In genomic region chr9:43440959-43441510, GRCm38 (mm10) we compare ENCODE assay signal across 22 mouse cellular contexts.
DNase-seq lines count a peak whose midpoint lies in the region; ATAC-seq and TF ChIP-seq lines count a peak whose summit lies in the region.
"Had no signal": no experiment of that assay in that cellular context is flagged by ENCODE, and none has a peak within 500 bp of the region (broad histone marks: within the 10 kb centered on the region; RNA-seq: fewer than 3 reads in every experiment).

No protein-coding gene starts in this region.

- 33% methylated on average over 5 of the region's 5 CpGs for WGBS in forebrain, embryonic 14.5 days
- WGBS in forebrain, embryonic 15.5 days = 36% methylated on average over 5 of the region's 5 CpGs
- WGBS in midbrain, embryonic 14.5 days = 53% methylated on average over 5 of the region's 5 CpGs

- H3K27ac ChIP-seq in forebrain, embryonic 14.5 days (ENCODE audit: low read depth, low read length) = no peak overlapping the region
- H3K27ac ChIP-seq in forebrain, embryonic 15.5 days (replicated peaks) = no peak overlapping the region
- H3K27ac ChIP-seq in midbrain, embryonic 14.5 days (replicated peaks; ENCODE audit: low read depth, low read length) = no peak overlapping the region
- H3K27ac ChIP-seq: embryonic facial prominence, embryonic 12.5 days; heart, embryonic 10.5 days; left cerebral cortex, adult 2 months; limb, embryonic 12.5 days had no signal

- no peaks in the 10 kb centered on the region for H3K36me3 ChIP-seq in forebrain, embryonic 14.5 days (ENCODE audit: control insufficient read depth, insufficient read depth, low read length)
- no peaks in the 10 kb centered on the region for H3K36me3 ChIP-seq in forebrain, embryonic 15.5 days
- H3K36me3 ChIP-seq in midbrain, embryonic 14.5 days (ENCODE audit: control insufficient read depth, insufficient read depth, low read length) = no peaks in the 10 kb centered on the region
- H3K36me3 ChIP-seq: embryonic facial prominence, embryonic 12.5 days; G1E; heart, embryonic 10.5 days; limb, embryonic 12.5 days had no signal

- no peaks in the 10 kb centered on the region for H3K27me3 ChIP-seq in forebrain, embryonic 14.5 days (replicated peaks; ENCODE audit: control insufficient read depth, insufficient read depth, low read length)
- H3K27me3 ChIP-seq in forebrain, embryonic 15.5 days = no peaks in the 10 kb centered on the region
- H3K27me3 ChIP-seq in midbrain, embryonic 14.5 days (ENCODE audit: control insufficient read depth, insufficient read depth, low read length) = no peaks in the 10 kb centered on the region
- H3K27me3 ChIP-seq: embryonic facial prominence, embryonic 12.5 days had no signal

- TF ChIP-seq POLR2A in brain, embryonic 14.5 days (IDR thresholded peaks at IDR 0.05; ENCODE audit: borderline replicate concordance, extremely low read depth, insufficient read depth, insufficient read length, poor library complexity, severe bottlenecking) = no peak

- no peak overlapping the region for H3K4me2 ChIP-seq in forebrain, embryonic 14.5 days (ENCODE audit: low read length)
- no peak overlapping the region for H3K4me2 ChIP-seq in forebrain, embryonic 15.5 days (replicated peaks)
- H3K4me2 ChIP-seq in midbrain, embryonic 14.5 days (ENCODE audit: low read length) = no peak overlapping the region
- H3K4me2 ChIP-seq: embryonic facial prominence, embryonic 12.5 days; limb, embryonic 12.5 days; liver, embryonic 11.5 days; midbrain, embryonic 11.5 days had no signal

- peak; percentile 40; the same call in 1 of the 2 replicates for ATAC-seq in forebrain, embryonic 14.5 days
- no peak for ATAC-seq in forebrain, embryonic 15.5 days (replicated peaks)
- no peak for ATAC-seq in midbrain, embryonic 14.5 days (ENCODE audit: low FRiP score, low TSS enrichment)
- ATAC-seq: intestine, postnatal 0 days had no signal

- no peaks in the 10 kb centered on the region for H3K9me3 ChIP-seq in forebrain, embryonic 14.5 days (replicated peaks; ENCODE audit: control insufficient read depth, low read length)
- H3K9me3 ChIP-seq in forebrain, embryonic 15.5 days = no peaks in the 10 kb centered on the region
- H3K9me3 ChIP-seq in midbrain, embryonic 14.5 days (ENCODE audit: control insufficient read depth, low read length) = no peaks in the 10 kb centered on the region
- H3K9me3 ChIP-seq: embryonic facial prominence, embryonic 12.5 days; heart, embryonic 10.5 days; limb, embryonic 12.5 days had no signal

- peak; percentile 51 for DNase-seq in forebrain, embryonic 14.5 days (ENCODE audit: low spot score)
- DNase-seq in left cerebral cortex, adult 18-20 months (ENCODE audit: low spot score in 2 of 2) = peak; percentile 10 to 20
- no peak for DNase-seq in left cerebral cortex, postnatal 14 days (ENCODE audit: low spot score in 2 of 2)
- peak; percentile 6 for DNase-seq in Muller cell, postnatal 12 days (ENCODE audit: inconsistent ontology term)
- peak; percentile 69 for DNase-seq in brain, embryonic 14.5 days (ENCODE audit: low read depth)
- DNase-seq in thymus, postnatal 36 days = no peak
- DNase-seq in midbrain, embryonic 14.5 days = no peak
- DNase-seq: adrenal gland, postnatal 10 days; B cell, adult 2 months; cerebellum, adult 9-11 months; heart, postnatal 4 days; lung, adult 18-20 months; lung, postnatal 10 days had no signal

- no peak overlapping the region for H3K4me3 ChIP-seq in forebrain, embryonic 14.5 days (ENCODE audit: low read depth, low read length)
- H3K4me3 ChIP-seq in forebrain, embryonic 15.5 days = no peak overlapping the region
- H3K4me3 ChIP-seq in midbrain, embryonic 14.5 days (replicated peaks; ENCODE audit: low read depth, low read length) = no peak overlapping the region
- H3K4me3 ChIP-seq: embryonic facial prominence, embryonic 12.5 days; heart, embryonic 10.5 days; left cerebral cortex, adult 2 months; limb, embryonic 12.5 days had no signal

- no peak for TF ChIP-seq CTCF in brain, embryonic 14.5 days (IDR thresholded peaks at IDR 0.05; ENCODE audit: borderline replicate concordance, extremely low read depth, insufficient read depth, insufficient read length)

- H3K9ac ChIP-seq in forebrain, embryonic 14.5 days (ENCODE audit: low read length) = no peak overlapping the region
- no peak overlapping the region for H3K9ac ChIP-seq in forebrain, embryonic 15.5 days (replicated peaks)
- H3K9ac ChIP-seq in midbrain, embryonic 14.5 days (replicated peaks; ENCODE audit: low read length) = no peak overlapping the region
- H3K9ac ChIP-seq: embryonic facial prominence, embryonic 12.5 days; limb, embryonic 12.5 days had no signal

- H3K4me1 ChIP-seq in forebrain, embryonic 14.5 days (ENCODE audit: control insufficient read depth, insufficient read depth, low read length) = no peaks in the 10 kb centered on the region
- H3K4me1 ChIP-seq in forebrain, embryonic 15.5 days = peaks cover 7% of the 10 kb centered on the region; the same call in 1 of the 2 replicates
- H3K4me1 ChIP-seq in midbrain, embryonic 14.5 days (ENCODE audit: control insufficient read depth, insufficient read depth, low read length) = no peaks in the 10 kb centered on the region
- H3K4me1 ChIP-seq: embryonic facial prominence, embryonic 12.5 days; heart, embryonic 10.5 days; limb, embryonic 12.5 days had no signal

- intact Hi-C loops in left cerebral cortex, postnatal 14 days (cut with DNase I) = no loop called here

Comparison
In these comparisons a context has a peak if more than half of its experiments do, and no peak if none do; other contexts are left out.
1. DNase-seq: peak in forebrain, embryonic 14.5 days (single experiment), left cerebral cortex, adult 18-20 months (2 of 2), Muller cell, postnatal 12 days (single experiment) and brain, embryonic 14.5 days (single experiment); none in left cerebral cortex, postnatal 14 days (0 of 2), thymus, postnatal 36 days (0 of 2) and midbrain, embryonic 14.5 days (single experiment).